Mouse (Mus musculus) colon, adult 2 months (tissue): ENCODE measurements around the gene Tmem265. TPM values are rescaled to one million over a fixed set of nuclear protein-coding genes. Genes with fewer than 3 reads are reported as not detected.

ENCODE experiments used
- polyA plus RNA-seq: library from polyadenylated mRNA; depleted of rRNA; stranded (reverse); fragments of >200 nt; gene quantifications from 2 replicates; pipeline ENCODE4 v1.2.3, GENCODE M21; 2012; rRNA removed

Gene Tmem265
- polyA plus RNA-seq = 0.83 and 2.6 TPM in 2 replicates

DNA sequence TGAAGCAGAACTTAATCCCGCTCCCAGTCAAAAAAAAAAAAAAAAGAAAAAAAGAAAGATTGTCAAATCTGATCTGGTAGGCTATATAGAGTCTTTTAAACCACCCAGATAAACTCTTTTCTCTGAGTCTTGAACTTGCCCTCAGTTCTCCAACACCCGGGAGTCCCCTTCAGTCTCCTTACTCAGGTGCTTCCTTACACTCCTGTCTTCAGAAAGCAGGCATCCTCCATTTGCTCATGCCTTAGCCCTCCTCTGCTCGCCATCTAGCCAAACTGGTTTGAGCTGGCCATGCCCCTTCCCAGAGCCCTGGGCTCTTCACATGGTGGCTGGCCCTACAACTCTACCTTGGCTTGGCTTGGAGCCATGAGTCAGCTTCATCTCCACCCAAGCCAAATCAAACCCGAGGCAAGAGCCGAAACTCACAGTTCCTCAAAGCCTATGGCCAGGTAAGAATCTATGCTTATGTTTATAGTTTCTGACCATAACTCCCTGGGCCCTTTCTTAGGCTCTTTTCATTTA lies at the start of gene Tmem265:
Gene Tmem265 (plus strand): TSS at position 51 of the 519 bp plus-strand sequence.

GRCm38 (mm10) chr7:127511808-127512230 lies 49.4 kb upstream of the Tmem265 start, which contains the start of gene Srcap:
Gene Srcap (plus strand): TSS chr7:127511983.

GRCm38 (mm10) chr7:127519284-127519683 lies 41.9 kb upstream of the Tmem265 start, which contains the start of gene Gm42715:
Gene Gm42715 (plus strand): TSS chr7:127519584.

GRCm38 (mm10) chr7:127572895-127573471 lies 11.8 kb downstream of the Tmem265 start, which contains the start of gene Phkg2:
Gene Phkg2 (plus strand): TSS chr7:127573340.

GRCm38 (mm10) chr7:127588011-127588871 lies 27.1 kb downstream of the Tmem265 start, which contains the start of the genes Ccdc189 and Rnf40:
Gene Ccdc189 (minus strand): TSS chr7:127588595.
Gene Rnf40 (plus strand): TSS chr7:127588767.

DNA sequence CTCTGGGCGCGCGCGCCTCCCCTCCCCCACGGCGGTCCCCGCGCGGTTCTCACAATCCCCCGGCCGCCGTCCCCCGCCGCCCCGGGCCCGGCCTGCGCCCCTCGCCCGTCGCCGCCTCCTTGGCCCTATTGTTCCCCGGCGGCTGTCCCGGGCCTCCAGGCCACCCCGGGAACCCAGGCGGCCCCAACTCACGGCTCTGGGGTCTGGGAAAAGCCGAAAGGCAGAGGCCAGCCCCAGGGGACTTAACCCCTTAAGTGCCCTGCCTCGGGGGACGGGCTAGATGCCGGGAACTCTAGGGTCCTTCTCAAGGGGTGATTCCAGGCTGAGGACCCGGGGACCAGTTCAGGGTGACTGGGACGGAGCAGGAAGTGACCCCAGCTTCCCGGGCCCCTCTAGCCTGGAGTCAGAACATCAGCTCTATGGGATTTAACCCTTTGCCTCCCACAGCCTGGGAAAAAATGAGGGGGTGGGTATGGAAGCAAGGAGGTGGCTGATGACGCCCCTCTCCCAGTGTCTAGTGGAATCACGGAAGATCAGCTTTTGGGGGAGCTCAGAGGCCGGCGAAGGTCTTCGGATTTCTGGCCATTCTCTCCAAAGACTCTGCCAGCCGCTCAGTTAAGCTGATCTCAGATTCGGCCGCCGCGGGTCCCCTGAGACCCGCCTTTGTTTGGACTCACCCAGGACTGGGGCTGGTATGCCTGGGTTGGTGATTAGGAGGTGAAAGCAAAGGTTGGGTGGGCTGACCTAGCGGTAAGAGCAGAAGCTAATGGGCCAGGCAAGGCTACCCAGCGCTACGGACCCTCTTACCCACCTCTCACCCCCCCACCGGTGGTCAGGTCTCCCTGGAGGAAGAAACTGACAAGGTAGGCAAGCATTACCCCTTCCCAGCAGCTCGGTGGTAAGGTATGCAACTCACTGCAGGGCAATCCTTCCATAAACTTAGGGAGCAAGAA lies 54.0 kb downstream of the Tmem265 start, which contains the start of gene Zfp629:
Gene Zfp629 (minus strand): TSS at position 907 of the 953 bp plus-strand sequence.

Other genes starting within 250 kb of the Tmem265 start
- 50.1 and 52.5 TPM in 2 replicates for gene Zfp768, start 215.8 kb upstream of the Tmem265 start, polyA plus RNA-seq
- 13.0 and 13.4 TPM in 2 replicates for gene Zfp747, start 185.3 kb upstream of the Tmem265 start, polyA plus RNA-seq
- gene 9130019O22Rik, start 174.2 kb upstream of the Tmem265 start, polyA plus RNA-seq = 4.5 and 4.7 TPM in 2 replicates
- 9.8 and 10.4 TPM in 2 replicates for gene E430018J23Rik, start 167.8 kb upstream of the Tmem265 start, polyA plus RNA-seq
- 7.7 and 7.9 TPM in 2 replicates for gene Zfp764, start 154.6 kb upstream of the Tmem265 start, polyA plus RNA-seq
- 24.4 and 29.7 TPM in 2 replicates for gene Zfp688, start 139.3 kb upstream of the Tmem265 start, polyA plus RNA-seq
- 4.1 and 4.6 TPM in 2 replicates for gene Zfp689, start 112.2 kb upstream of the Tmem265 start, polyA plus RNA-seq
- 75.9 and 78.1 TPM in 2 replicates for gene Prr14, start 101.8 kb upstream of the Tmem265 start, polyA plus RNA-seq
- gene Fbrs, start 82.2 kb upstream of the Tmem265 start, polyA plus RNA-seq = 24.0 and 34.3 TPM in 2 replicates
- 19.2 TPM in 2 replicates for gene Srcap, start 49.4 kb upstream of the Tmem265 start, polyA plus RNA-seq
- gene Gm42715, start 41.8 kb upstream of the Tmem265 start, polyA plus RNA-seq = 9.9 and 12.4 TPM in 2 replicates
- 55.0 and 55.1 TPM in 2 replicates for gene Phkg2, start 11.9 kb downstream of the Tmem265 start, polyA plus RNA-seq
- gene Ccdc189, start 27.2 kb downstream of the Tmem265 start, polyA plus RNA-seq = 3.1 and 3.2 TPM in 2 replicates
- gene Rnf40, start 27.4 kb downstream of the Tmem265 start, polyA plus RNA-seq = 24.1 and 24.4 TPM in 2 replicates
- gene Zfp629, start 54.4 kb downstream of the Tmem265 start, polyA plus RNA-seq = 8.3 and 8.5 TPM in 2 replicates
- 30.5 and 30.6 TPM in 2 replicates for gene Bcl7c, start 147.5 kb downstream of the Tmem265 start, polyA plus RNA-seq
- gene Ctf1, start 151.3 kb downstream of the Tmem265 start, polyA plus RNA-seq = 17.1 and 23.7 TPM in 2 replicates
- gene Ctf2, start 170.8 kb downstream of the Tmem265 start, polyA plus RNA-seq = not detected in 2 replicates
- gene Fbxl19, start 183.2 kb downstream of the Tmem265 start, polyA plus RNA-seq = 47.9 and 56.8 TPM in 2 replicates
- gene Orai3, start 208.4 kb downstream of the Tmem265 start, polyA plus RNA-seq = 35.4 and 46.9 TPM in 2 replicates
- 8.2 and 9.2 TPM in 2 replicates for gene Setd1a, start 215.3 kb downstream of the Tmem265 start, polyA plus RNA-seq
- gene Gm49388, start 224.2 kb downstream of the Tmem265 start, polyA plus RNA-seq = 0.86 TPM in 1 of 2 replicates, not detected in the other
- gene Hsd3b7, start 239.2 kb downstream of the Tmem265 start, polyA plus RNA-seq = 64.8 and 84.2 TPM in 2 replicates